Mouse (Mus musculus) frontal cortex, postnatal 14 days (tissue): ENCODE data around the gene Timp4.

Experiments used
- DNase-seq, 2 experiments: peaks; one replicate each; pipeline ENCODE4 v3.0.0; 2022; ENCODE audit warnings: low spot score in 2 of 2

Gene Timp4

GRCm38 (mm10) chr6:115252099-115252873, at the start of gene Timp4:
Timp4 (minus strand) TSS chr6:115252205.
- no peak for DNase-seq

GRCm38 (mm10) chr6:115293877-115294276, 41.9 kb upstream of the Timp4 start:
- no peak for DNase-seq

GRCm38 (mm10) chr6:115292621-115293020, 40.6 kb upstream of the Timp4 start:
- peak in 1 of 2 experiments; percentile 42 for DNase-seq

- no peak for DNase-seq
Observed at GRCm38 (mm10) chr6:115291823-115292222, 39.8 kb upstream of the Timp4 start.

GRCm38 (mm10) chr6:115291068-115291467, 39.1 kb upstream of the Timp4 start:
- no peak for DNase-seq

- DNase-seq: no peak
Observed at GRCm38 (mm10) chr6:115290561-115290960, 38.6 kb upstream of the Timp4 start.

GRCm38 (mm10) chr6:115288223-115288622, 36.2 kb upstream of the Timp4 start:
- no peak for DNase-seq

- peak in 1 of 2 experiments; percentile 35 for DNase-seq
Observed at GRCm38 (mm10) chr6:115286441-115286840, 34.4 kb upstream of the Timp4 start.

GRCm38 (mm10) chr6:115284153-115284552, 32.1 kb upstream of the Timp4 start:
- DNase-seq: no peak

- no peak for DNase-seq
Observed at GRCm38 (mm10) chr6:115279639-115280038, 27.6 kb upstream of the Timp4 start.

GRCm38 (mm10) chr6:115278086-115278485, 26.1 kb upstream of the Timp4 start:
- no peak for DNase-seq

- DNase-seq: no peak
Observed at GRCm38 (mm10) chr6:115275116-115275815, 23.3 kb upstream of the Timp4 start.

- no peak for DNase-seq
Observed at GRCm38 (mm10) chr6:115274705-115275104, 22.7 kb upstream of the Timp4 start.

- no peak for DNase-seq
Observed at GRCm38 (mm10) chr6:115273346-115273745, 21.3 kb upstream of the Timp4 start.

- no peak for DNase-seq
Observed at GRCm38 (mm10) chr6:115271866-115272271, 19.9 kb upstream of the Timp4 start.

- no peak for DNase-seq
Observed at GRCm38 (mm10) chr6:115271326-115271725, 19.3 kb upstream of the Timp4 start.

- no peak for DNase-seq
Observed at GRCm38 (mm10) chr6:115270085-115270484, 18.1 kb upstream of the Timp4 start.

GRCm38 (mm10) chr6:115269561-115269960, 17.6 kb upstream of the Timp4 start:
- DNase-seq: no peak

GRCm38 (mm10) chr6:115268551-115269385, 16.8 kb upstream of the Timp4 start:
- DNase-seq: no peak

- DNase-seq: peak; percentile 40 to 71
Observed at GRCm38 (mm10) chr6:115267916-115268315, 15.9 kb upstream of the Timp4 start.

GRCm38 (mm10) chr6:115266791-115267190, 14.8 kb upstream of the Timp4 start:
- no peak for DNase-seq

- DNase-seq: no peak
Observed at GRCm38 (mm10) chr6:115260507-115260906, 8.5 kb upstream of the Timp4 start.
